Mouse (Mus musculus) spleen, adult 18-20 months (tissue): ENCODE results near the gene Rgs3.

Source experiments
- DNase-seq, 2 experiments: peaks; one replicate each; pipeline ENCODE4 v3.0.0; 2022; ENCODE audit warnings: mixed read lengths in 2 of 2

Gene Rgs3

DNA sequence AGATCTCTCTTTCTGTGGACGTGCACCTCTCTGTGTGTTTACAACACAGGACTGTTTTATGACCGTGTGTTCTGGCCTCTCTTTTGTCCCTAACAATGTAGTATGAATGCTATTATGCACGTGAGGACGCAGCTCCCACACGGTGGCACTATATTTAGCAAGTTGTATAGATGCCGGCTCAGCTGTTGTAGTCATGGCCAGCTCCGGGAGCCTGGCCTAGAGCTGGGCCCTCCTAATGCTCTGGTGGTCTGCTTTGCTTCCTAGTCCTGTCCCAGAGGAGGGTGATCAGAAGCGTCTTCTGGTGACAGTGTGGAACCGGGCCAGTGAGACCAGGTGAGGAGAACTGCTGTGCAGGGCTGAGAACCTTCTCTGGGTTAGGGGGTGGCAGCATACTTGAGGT is 47.7 kb downstream of the Rgs3 start:
- DNase-seq, result no peak

- no peak for DNase-seq
These were observed 48.2 kb downstream of the Rgs3 start for GRCm38 (mm10) chr4:62607805-62608204.

GRCm38 (mm10) chr4:62609333-62609732 is 49.7 kb downstream of the Rgs3 start:
- DNase-seq, result no peak

- DNase-seq, result no peak
These were observed 50.6 kb downstream of the Rgs3 start for GRCm38 (mm10) chr4:62610142-62610675.

DNA sequence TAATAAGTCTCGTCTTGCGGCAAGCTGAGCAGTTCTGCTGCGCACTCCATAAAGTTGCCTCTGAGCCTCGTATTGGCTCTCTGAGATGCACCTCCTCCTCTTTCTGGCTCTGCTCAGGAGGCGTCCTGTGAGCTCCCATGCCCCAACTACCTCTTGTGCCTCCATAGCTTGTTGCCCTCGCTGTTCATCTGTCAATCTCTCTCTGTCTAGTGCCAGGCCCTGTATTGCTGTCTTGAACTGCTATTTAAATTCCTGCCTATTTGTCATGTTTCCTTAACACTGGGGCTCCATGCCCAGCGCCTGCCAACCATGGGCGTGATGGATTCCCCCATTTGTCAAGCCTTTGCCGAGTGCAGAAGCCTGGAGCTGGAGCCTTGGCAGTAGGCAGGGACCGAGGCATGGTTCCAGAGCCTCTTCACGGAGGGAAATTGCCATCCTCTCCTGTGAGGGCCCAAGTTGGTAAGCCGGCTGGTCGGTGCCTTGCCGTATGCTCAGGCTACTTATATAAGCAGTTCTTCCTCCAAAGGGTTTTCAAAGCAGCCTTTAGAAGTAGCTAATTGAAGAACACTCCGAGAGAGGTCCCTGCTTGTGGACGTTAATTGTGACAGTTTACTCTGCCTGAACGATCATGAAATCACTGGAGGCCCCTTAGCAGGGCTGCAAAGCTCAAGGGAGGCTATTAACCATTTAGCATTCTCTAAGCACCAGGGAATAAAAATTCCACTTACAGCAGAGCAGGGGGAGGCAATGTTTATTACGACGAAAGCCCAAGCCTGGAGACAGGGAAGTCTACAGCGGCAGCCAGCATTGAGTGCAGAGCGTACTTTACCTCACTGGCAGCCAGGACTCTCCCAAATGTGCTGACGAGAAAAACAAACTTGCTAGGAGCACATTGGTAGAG is 53.2 kb downstream of the Rgs3 start:
- no peak for DNase-seq

DNA sequence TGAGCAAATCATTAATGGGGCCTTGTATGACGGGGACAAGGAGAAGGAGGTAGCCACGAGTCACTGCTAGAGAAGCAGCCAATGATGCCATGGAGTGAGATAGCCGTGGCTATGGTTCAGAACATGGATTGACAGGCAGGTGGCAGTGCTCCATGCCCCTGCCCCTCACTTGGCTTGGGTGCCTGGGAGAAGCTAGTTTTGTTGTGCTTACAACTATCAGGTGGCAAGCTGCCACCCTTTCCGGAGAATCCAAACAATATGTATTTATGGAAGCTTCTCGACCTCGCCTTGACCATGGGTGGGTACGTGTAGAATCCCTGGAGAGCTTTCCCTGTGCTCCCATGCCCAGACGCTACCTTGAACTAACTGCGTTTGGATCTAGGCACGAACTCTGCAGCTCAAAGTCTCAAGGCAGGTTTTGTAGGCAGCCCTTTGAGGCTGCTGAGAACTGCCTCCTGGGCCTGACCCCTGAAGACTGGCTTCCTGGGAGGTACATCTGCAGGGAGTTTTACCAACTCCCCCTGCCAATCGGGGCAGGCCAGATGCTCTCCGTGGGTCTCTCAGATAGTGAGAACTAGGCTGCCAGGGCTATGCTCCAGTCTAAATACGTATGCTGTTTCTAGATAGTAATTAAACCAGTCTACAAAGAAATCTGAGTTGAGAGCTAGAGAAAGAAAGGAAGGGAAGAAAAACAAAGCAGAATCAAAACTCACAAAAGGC is 54.2 kb downstream of the Rgs3 start:
- no peak for DNase-seq

- DNase-seq, result no peak
These were observed 58.3 kb downstream of the Rgs3 start for GRCm38 (mm10) chr4:62617856-62618440.

DNA sequence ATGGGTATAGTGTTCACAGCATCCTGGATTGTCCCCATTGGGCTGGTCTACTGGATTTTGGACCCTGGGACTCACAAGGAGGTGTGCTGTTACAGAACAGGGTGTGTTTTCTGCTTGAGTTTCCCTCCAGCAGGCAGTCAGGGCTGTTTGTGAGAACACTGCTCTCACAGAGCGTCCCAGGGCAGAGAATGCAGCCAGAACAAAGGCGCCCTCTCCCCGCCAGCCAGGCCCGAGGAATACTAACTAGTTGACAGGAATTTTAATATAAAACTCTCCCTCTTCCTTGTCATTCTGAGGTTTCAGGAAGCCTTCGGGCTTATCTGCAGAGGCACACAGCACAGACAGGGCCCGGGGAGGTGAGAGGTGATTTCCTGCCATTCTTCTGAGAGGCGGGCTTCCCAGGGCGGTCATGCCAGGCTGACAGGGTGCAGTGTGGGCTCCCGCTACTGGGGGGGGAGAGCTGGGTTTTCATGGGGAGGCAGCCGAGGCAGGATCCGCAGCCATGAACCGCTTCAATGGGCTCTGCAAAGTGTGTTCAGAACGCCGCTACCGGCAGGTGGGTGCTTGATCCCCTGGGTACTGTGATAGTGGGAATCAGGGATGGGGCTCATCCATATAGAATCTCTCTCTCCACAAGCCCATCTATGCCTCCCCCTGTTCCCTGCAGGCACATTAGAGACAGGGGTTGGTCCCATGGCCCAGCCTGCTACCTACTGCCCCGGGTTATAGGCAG is 59.8 kb downstream of the Rgs3 start:
- DNase-seq, result no peak

GRCm38 (mm10) chr4:62619965-62620244 is 60.3 kb downstream of the Rgs3 start:
- no peak for DNase-seq

- no peak for DNase-seq
These were observed 61.5 kb downstream of the Rgs3 start for GRCm38 (mm10) chr4:62621151-62621550.

DNA sequence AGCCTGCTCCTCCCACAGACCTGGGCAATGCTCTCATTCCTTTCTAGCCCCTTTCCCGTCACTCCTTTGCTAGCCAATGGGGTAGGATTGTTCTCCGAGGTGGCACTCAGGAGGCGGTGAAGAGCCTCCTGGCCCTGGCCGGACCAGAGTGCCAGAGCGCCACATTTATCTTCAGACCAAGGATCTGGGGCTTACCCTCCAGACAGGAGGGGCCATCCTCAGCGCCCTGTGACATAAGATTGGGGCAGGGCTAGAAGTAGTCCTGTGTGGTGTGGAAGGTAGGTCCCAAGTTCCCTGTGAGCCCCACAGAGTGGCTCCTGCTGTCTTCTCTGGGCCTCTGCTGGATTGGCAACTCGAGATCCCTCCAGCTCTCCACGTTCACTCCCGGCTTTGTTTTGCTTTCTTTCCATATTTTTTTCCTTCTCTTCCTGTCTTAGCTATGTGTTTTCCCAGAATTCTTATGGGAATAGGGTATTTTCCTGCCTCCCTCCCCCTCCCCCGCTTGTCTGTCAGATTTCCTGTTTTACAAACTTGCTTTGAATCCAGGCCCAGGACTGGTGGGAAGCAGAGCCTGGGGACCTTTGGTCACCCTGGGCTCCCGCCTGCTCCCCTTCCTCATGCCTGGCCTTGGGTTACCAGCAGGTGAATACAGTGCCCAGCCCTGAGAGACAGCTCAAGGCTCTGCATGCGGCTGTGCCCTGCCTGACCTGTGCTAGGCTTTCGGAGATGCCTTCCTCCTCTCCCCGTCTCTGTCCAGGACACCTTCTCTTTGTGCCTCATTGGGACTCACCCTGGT is 62.4 kb downstream of the Rgs3 start:
- DNase-seq, result no peak

GRCm38 (mm10) chr4:62623251-62624015 is 63.8 kb downstream of the Rgs3 start:
- no peak for DNase-seq

DNA sequence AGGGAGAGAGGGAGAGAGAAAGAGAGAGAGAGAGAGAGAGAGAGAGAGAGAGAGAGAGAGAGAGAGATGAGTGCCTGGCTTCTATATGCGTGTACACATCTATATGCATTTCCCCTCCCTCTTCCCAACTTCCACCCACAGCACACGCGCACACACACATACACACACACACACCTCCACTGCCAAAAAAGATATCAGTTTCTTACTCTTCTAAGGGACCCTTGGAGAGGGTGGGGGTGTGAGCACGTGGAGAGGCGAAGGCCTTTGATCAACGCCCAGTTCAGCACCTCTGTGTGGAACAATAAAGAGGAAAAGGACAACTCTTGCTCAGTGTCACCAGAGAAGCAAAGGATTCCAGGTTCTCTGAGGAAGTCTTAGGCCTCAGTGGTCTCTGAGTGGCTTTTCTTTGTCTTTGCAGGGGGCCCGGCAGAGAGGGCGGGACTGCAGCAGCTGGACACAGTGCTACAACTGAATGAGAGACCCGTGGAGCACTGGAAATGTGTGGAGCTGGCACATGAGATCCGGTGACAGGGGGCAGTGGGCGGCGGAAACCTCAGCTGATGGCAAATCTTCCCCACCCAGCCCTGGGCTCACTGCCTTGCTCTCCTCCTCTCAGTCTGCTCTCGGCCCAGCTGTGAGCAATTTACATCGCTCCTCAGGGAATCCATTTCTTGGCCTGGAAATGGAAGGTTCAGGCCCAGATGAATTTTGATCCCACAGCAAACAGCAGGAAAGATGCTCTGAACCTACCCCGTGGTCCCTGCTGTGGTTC is 65.2 kb downstream of the Rgs3 start:
- no peak for DNase-seq

DNA sequence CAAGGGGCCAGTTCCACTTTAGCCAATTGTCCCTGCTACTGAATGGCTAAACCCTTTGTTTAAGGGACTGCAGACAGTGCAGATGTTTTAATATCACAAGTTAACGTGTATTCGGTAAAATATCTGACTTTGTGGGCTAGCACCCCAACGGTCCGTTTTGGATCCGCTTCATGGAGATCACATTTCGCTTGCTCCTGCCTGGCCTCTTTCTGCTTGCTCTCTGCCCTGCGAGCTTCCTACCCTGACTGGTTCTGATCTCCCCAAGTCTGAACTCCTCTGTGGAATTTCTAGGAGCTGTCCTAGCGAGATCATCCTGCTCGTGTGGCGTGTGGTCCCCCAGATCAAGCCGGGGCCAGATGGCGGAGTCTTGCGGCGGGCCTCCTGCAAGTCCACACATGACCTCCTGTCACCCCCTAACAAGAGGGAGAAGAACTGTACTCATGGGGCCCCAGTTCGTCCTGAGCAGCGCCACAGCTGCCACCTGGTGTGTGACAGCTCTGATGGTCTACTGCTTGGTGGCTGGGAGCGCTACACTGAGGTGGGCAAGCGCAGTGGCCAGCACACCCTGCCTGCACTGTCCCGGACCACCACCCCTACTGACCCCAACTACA is 65.9 kb downstream of the Rgs3 start:
- DNase-seq, result no peak

- DNase-seq, result no peak
These were observed 66.8 kb downstream of the Rgs3 start for GRCm38 (mm10) chr4:62626228-62627026.

DNA sequence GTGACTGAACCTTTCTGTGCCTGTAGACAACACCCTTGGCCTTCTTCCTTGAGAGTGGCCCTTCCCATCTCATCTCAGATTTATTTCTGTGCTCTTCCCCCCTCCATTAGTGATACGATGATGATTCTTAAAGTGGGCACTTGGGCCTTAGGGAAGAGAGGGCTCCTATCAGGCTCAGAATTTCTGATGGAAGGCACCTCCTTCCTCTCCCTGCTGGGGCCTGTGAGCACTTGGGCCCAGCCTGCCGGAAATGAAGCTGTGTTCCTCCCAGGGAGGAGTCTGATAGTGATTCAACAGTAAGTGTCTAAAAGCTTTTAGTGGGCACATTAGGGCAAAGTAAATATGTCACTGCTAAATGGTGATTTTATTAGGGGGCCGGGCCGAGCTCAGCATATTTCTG is 67.7 kb downstream of the Rgs3 start:
- DNase-seq, result no peak

GRCm38 (mm10) chr4:62628547-62628946 is 68.9 kb downstream of the Rgs3 start:
- DNase-seq, result no peak

- DNase-seq, result peak; percentile 36 to 48
These were observed 69.8 kb downstream of the Rgs3 start for GRCm38 (mm10) chr4:62629461-62629860.

GRCm38 (mm10) chr4:62629905-62630304 is 70.3 kb downstream of the Rgs3 start:
- DNase-seq, result peak; percentile 64 to 68
